Mouse (Mus musculus): ENCODE data around the gene Timeless. TPM values are rescaled to one million over a fixed set of nuclear protein-coding genes. Genes with fewer than 3 reads are reported as not detected.
A peak's percentile ranks its signal among the peaks of the same experiment; 100 is the strongest.
"Not testable (repeated sequence)": the region's sequence is repeated elsewhere in the genome, so short reads cannot be mapped to it uniquely, and the experiment has no call there.

Timeless gene
- total RNA-seq, 2 experiments from 2014 or later: 8.3 to 9.7 TPM

- intact Hi-C loops (cut with DNase I): no loop called here
- DNase-seq (ENCODE audit: extremely low spot score in 1 of 2, low spot score in 2 of 2): no peak
Measured at GRCm38 (mm10) chr10:128240131-128240530, 8.3 kb downstream of the Timeless start.

DNA sequence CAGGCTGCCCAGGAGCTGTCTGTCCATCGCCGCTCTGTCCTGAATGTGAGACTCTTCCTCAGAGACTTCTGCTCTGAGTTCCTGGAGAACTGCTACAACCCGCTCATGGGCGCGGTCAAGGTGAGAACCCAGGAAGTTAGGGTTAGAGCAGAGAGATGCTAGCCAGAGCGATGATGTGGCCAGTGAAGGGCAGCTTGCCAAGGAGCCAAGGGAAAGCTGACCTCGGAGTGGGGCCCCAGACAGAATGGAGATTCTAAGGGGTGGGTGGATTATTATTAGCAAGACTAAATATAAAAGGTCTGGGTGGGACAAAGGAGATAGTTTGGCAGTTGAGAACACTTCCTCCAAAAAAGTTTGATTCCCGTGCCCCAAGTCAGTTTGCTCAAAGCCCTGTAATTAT, 11.4 kb downstream of the Timeless start:
- intact Hi-C loops (cut with DNase I): no loop called here
- no peak for DNase-seq (ENCODE audit: extremely low spot score in 1 of 2, low spot score in 2 of 2)

- DNase-seq (ENCODE audit: extremely low spot score in 1 of 2, low spot score in 2 of 2): no peak
- intact Hi-C loops (cut with DNase I): no loop called here
Measured at GRCm38 (mm10) chr10:128244121-128244520, 12.3 kb downstream of the Timeless start.

DNA sequence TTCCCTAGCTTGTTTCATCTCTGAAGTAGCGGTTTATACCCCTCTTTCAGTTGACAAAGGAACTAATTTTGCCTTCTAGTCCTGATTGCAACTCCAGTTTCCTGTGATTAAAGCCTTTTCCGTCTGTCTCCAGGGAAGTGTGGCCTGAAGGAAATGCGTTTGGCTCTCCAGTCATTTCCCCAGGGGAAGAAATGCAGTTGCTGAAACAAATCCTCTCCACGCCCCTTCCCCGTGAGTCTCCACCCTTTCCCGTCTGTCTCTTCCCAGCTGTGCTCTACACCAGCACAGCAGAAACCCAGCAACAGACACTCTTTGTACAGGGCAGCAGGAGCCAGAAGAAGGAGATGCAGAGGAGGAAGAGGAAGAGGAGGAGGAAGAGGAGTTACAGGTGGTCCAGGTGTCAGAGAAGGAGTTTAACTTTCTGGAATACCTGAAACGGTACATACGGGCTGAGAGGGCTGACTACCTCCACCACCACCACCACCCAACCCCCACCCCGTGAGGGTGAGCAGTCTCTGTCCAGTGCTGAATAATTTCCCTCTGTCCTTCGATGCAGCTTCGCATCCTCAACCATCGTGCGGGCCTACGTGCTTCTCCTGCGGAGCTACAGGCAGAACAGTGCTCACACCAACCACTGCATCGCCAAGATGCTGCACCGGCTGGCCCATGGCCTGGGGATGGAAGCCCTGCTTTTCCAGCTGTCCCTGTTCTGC, 15.3 kb downstream of the Timeless start:
- intact Hi-C loops (cut with DNase I): no loop called here

DNA sequence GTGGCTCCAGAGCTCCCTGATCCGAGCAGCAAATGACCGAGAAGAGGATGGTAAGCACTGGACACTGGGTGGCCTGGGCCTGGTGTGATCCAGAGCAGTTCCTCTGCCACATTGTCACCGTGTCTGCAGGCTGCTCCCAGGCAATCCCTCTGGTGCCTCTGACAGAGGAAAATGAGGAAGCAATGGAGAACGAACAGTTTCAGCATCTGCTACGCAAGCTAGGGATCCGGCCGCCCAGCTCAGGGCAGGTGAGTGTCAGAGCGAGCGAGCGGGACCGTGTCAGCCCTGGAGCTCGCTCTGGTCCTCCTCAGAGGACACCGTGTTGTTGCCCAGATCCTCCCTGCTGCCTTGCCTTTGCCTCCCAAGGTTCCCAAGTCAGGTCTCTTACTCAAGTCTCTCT, 18.7 kb downstream of the Timeless start:
- DNase-seq (ENCODE audit: extremely low spot score in 1 of 2, low spot score in 2 of 2): no peak
- intact Hi-C loops (cut with DNase I): no loop called here

More for the DNA sequence above, 15.3 kb downstream of the Timeless start:
- DNase-seq (ENCODE audit: extremely low spot score in 1 of 2, low spot score in 2 of 2): peak in 1 of 2 experiments; percentile 78

GRCm38 (mm10) chr10:128253677-128254255, 21.9 kb downstream of the Timeless start, which contains the start of gene Apon:
Apon (plus strand) TSS chr10:128254096.
- DNase-seq (ENCODE audit: extremely low spot score in 1 of 2, low spot score in 2 of 2): no peak
- intact Hi-C loops (cut with DNase I): no loop called here

DNA sequence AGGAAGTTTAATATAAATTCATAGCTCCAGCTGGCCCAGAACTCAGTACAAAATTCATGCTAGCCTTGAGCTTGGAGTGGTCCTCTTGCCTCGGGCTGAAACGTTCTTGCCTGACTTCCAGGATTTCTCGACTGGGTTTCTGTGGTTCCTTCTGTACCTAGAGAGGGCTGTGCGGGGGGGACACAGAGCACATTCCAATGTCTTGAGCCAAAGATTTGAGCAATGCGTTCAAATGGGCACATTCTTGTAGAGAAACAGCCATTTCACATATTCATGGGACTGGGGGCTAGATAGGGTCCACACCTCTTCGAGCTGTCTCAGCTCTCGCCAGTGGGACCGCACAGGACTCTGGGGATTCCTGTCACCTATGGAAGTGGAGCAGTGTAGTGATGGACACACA, 24.1 kb downstream of the Timeless start:
- no peak for DNase-seq (ENCODE audit: extremely low spot score in 1 of 2, low spot score in 2 of 2)
- intact Hi-C loops (cut with DNase I): no loop called here

DNA sequence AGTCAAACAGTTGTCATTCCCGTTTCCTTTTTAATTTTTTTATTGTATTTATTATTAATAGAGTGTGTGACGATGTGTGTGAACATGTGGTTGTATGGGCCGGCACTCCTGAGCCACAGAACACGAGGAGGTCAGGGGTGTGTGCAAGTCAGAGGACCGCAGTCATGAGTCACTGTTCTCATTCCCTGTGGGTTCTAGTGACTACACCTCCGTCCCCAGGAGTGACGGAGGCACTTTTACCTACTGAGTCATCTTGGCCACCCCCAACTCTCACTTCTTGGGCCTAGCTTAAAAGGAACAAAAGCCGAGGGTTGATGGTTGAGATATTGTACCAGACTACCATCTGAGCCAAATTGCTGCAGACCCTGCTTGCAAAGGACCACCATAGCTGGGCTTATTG, 24.5 kb downstream of the Timeless start:
- intact Hi-C loops (cut with DNase I): no loop called here
- no peak for DNase-seq (ENCODE audit: extremely low spot score in 1 of 2, low spot score in 2 of 2)

GRCm38 (mm10) chr10:128258953-128259352, 27.1 kb downstream of the Timeless start:
- intact Hi-C loops (cut with DNase I): no loop called here

DNA sequence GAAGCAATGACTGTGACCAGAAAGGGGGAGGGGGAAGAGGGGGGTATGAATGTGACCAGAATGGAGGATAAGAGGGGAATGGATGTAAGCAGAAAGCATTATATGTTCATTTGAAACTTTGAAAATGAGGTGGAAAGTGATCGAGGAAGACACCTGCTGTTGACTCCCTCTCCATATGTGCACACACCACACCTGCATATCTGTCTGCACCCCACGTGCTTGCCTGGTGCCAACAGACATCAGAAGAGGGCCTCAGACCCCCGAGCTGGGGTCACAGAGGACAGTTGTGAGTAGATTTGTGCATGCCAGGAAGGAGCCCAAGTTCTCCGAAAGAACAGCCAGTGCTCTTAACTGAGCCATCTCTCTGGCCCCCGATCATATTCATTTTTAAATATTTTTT, 28.1 kb downstream of the Timeless start:
- no peak for DNase-seq (ENCODE audit: extremely low spot score in 1 of 2, low spot score in 2 of 2)
- intact Hi-C loops (cut with DNase I): no loop called here

More at GRCm38 (mm10) chr10:128258953-128259352, 27.1 kb downstream of the Timeless start:
- DNase-seq (ENCODE audit: extremely low spot score in 1 of 2, low spot score in 2 of 2): no peak

GRCm38 (mm10) chr10:128260376-128260775, 28.5 kb downstream of the Timeless start:
- DNase-seq (ENCODE audit: extremely low spot score in 1 of 2, low spot score in 2 of 2); intact Hi-C loops (cut with DNase I): not testable (repeated sequence)

DNA sequence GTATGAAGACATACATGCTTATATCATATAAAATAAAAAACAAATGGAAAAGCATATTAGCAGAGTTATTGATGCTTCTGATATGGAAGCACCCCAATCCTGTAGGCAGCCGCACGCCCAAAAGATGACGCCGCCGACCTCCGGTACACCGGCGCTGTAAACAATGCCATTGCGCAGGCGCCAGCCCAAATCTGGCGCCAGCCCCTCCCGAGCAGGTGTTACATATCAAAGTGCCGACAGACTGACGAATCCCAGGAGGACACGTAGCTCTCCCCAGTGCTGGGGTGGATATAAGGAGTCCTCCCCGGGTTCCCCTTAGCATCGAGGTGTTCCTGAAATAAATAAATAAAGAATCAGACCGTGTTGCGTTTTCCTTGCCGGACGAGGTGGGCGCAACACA, 30.4 kb downstream of the Timeless start:
- no peak for DNase-seq (ENCODE audit: extremely low spot score in 1 of 2, low spot score in 2 of 2)
- intact Hi-C loops (cut with DNase I): no loop called here

DNA sequence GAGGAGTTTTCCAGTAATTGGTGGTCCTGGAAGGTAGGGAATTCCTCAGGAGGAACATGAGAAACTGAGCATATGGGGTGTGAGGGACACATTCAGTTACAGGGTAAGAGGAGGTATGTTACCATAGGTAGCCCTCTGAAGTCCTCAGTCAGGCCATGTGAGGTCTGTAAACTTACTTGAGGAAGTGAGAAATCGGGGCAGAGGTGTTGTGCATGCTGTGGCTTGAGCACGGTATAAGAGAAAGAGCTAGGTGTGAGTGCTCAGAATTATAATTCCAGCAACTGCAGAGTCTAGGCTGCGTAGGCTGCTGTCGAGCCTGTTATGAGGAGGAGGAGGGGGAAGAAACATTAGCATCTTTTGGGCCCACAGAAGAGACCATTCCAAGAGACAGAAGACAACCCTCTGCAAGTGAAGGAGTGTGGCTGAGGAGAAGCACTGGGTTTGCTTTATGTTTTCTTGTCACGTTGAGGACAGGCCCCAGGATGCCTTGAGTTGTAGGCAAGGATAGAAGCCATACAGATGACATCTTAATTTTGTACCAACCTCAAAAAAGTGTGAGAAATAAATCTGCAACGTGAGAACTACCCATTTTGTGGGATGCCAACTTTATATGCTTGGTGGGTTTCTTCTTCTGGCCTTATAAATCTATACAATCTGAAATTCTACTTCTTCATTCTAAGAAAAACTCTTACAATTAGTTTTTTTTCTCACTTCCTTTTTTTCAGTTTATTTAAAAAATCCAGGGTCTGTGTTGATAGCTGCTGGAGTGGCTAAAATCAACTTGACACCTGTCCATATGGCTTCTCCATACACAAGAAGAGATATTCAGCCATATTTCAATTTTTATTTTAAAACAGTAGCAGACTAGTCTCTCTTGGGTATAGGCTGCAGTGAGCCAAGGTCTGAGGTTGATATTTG, 31.8 kb downstream of the Timeless start:
- intact Hi-C loops (cut with DNase I): no loop called here
- no peak for DNase-seq (ENCODE audit: extremely low spot score in 1 of 2, low spot score in 2 of 2)

GRCm38 (mm10) chr10:128268371-128268770, 36.5 kb downstream of the Timeless start, which contains the start of gene Apof:
Apof (plus strand) TSS chr10:128268671.
- intact Hi-C loops (cut with DNase I): no loop called here
- no peak for DNase-seq (ENCODE audit: extremely low spot score in 1 of 2, low spot score in 2 of 2)

DNA sequence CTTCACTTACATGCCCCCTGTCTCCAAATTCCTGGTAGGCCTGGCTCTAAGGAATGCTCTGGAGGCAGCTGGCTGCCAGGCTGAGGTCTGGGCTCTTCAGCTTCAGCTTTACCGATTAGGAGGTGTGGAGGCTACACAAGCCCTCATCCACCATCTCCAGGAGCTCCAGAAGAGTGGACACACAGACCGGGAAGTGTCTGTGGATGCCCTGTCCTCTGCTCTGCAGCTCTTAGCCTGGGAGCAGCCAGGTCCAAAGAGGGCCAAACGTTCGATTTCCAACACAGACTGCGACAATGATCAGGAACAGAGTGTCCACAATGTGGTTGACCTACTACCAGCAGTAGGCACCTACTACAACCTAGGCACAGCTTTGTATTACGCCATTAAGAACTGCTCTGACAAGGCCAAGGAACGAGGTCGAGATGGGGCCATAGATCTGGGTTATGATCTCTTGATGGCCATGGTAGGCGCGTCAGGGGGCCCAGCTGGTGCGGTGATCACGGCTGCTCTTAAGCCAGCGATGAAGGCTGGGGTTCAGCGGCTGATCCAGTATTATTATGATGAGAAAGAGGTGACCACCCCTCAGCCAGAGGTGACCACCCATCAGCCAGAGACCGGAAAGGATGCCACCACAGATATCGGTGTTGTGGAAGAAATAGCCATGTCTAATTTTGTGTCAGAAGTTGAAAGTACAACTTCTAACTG, 37.5 kb downstream of the Timeless start:
- intact Hi-C loops (cut with DNase I): no loop called here
- no peak for DNase-seq (ENCODE audit: extremely low spot score in 1 of 2, low spot score in 2 of 2)

DNA sequence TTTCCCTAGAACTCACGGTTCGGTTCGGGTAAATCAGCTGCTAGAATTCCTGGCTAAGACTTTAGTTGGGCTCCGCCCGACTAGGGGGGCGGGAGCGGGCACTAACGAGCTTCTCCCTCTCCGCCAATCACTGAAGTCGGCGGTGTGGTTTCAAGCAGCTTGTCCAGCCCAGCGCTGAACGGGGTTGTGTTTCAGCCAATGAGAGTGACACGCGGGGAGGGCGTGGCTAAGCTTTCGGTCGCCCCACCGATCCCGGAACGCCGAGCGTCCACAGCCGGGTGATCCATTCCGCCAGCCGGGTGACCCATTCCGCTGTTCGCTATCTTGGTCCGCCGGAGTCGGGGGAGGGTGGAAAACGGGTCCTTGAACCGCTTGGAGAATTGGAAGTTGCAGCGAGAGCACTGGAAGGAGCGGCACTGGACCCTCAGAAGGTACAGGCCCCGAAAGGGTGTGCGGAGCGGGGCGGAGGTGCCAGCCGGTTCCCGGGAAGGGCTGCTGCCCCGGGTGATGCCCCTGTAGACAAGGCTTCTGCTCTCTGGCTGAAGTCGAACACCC, 38.5 kb downstream of the Timeless start, which contains the start of gene Stat2:
Gene Stat2, plus strand, starts transcription at position 273 of the 555 bp plus-strand sequence.
- DNase-seq (ENCODE audit: extremely low spot score in 1 of 2, low spot score in 2 of 2): peak; percentile 97 to 99
- intact Hi-C loops (cut with DNase I): no loop called here

GRCm38 (mm10) chr10:128270866-128271265, 39.0 kb downstream of the Timeless start:
- intact Hi-C loops (cut with DNase I): no loop called here
- no peak for DNase-seq (ENCODE audit: extremely low spot score in 1 of 2, low spot score in 2 of 2)

- no peak for DNase-seq (ENCODE audit: extremely low spot score in 1 of 2, low spot score in 2 of 2)
- intact Hi-C loops (cut with DNase I): no loop called here
Measured at GRCm38 (mm10) chr10:128271883-128272282, 40.0 kb downstream of the Timeless start.

Measured in left cerebral cortex, postnatal 10 days (tissue).